In the genomic region with DNA sequence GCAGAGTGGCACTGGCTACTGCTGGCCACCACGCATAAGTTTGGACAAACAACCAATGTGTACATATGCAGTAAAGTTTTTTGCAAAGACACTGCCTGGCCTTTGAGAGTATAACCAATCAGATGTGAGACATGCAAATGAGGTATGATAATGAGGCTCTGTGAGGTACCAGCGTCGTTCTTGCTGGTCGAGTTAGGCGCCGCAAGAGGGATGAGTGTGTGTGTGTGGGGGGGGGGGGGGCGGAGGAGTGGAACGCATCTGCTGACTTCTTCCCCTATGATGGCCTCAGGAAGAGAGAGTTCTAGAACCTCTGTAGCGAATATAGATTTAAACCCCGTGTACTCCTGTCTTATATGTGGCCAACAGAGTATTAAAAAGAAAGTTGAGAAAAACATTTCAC, we compare ENCODE assay signal across 13 mouse cellular contexts. TPM values are rescaled to one million over a fixed set of nuclear protein-coding genes. Genes with fewer than 3 reads are reported as not detected.
A peak's percentile ranks its signal among the peaks of the same experiment; 100 is the strongest.
DNase-seq lines count a peak whose midpoint lies in the region; ATAC-seq and TF ChIP-seq lines count a peak whose summit lies in the region.
"Not testable (repeated sequence)": the region's sequence is repeated elsewhere in the genome, so short reads cannot be mapped to it uniquely, and the experiment has no call there.
"Had no signal": no experiment of that assay in that cellular context is flagged by ENCODE, and none has a peak within 500 bp of the region (broad histone marks: within the 10 kb centered on the region; RNA-seq: fewer than 3 reads in every experiment).

No protein-coding gene starts in this region.

- TF ChIP-seq CTCF in kidney, postnatal 0 days (IDR thresholded peaks at IDR 0.05; ENCODE audit: low read depth): not testable (repeated sequence)

- not testable (repeated sequence) for H3K27me3 ChIP-seq in embryonic facial prominence, embryonic 11.5 days (ENCODE audit: control insufficient read depth, insufficient read depth, low read length); kidney, postnatal 0 days (ENCODE audit: insufficient read depth, low read length); lung, embryonic 15.5 days; midbrain, embryonic 14.5 days (ENCODE audit: control insufficient read depth, insufficient read depth, low read length)

- H3K4me3 ChIP-seq in embryonic facial prominence, embryonic 11.5 days (ENCODE audit: low read depth, low read length); kidney, postnatal 0 days (replicated peaks; ENCODE audit: low read depth, low read length); lung, embryonic 15.5 days; midbrain, embryonic 14.5 days (replicated peaks; ENCODE audit: low read depth, low read length): not testable (repeated sequence)

- WGBS in embryonic facial prominence, embryonic 11.5 days: 13% methylated on average over 10 of the region's 10 CpGs
- WGBS in kidney, postnatal 0 days: 9% methylated on average over 10 of the region's 10 CpGs
- WGBS in lung, embryonic 15.5 days: 11% methylated on average over 10 of the region's 10 CpGs
- 13% methylated on average over 10 of the region's 10 CpGs for WGBS in midbrain, embryonic 14.5 days

- not testable (repeated sequence) for H3K27ac ChIP-seq in embryonic facial prominence, embryonic 11.5 days (replicated peaks; ENCODE audit: low read depth, low read length); kidney, postnatal 0 days; lung, embryonic 15.5 days; midbrain, embryonic 14.5 days (replicated peaks; ENCODE audit: low read depth, low read length)

- H3K4me2 ChIP-seq in embryonic facial prominence, embryonic 11.5 days (ENCODE audit: low read depth, low read length); kidney, postnatal 0 days (ENCODE audit: low read length); lung, embryonic 15.5 days; midbrain, embryonic 14.5 days (ENCODE audit: low read length): not testable (repeated sequence)

- DNase-seq in embryonic facial prominence, embryonic 11.5 days (ENCODE audit: low spot score): peak; percentile 28
- DNase-seq in induced T-regulatory cell, adult 2 months (ENCODE audit: low read depth): peak; percentile 78
- peak; percentile 36 for DNase-seq in kidney, postnatal 0 days (ENCODE audit: low spot score)
- peak; percentile 19 for DNase-seq in midbrain, embryonic 14.5 days

- not testable (repeated sequence) for H3K9ac ChIP-seq in embryonic facial prominence, embryonic 11.5 days (replicated peaks; ENCODE audit: low read length); kidney, postnatal 0 days (ENCODE audit: low read depth, low read length); lung, embryonic 15.5 days; midbrain, embryonic 14.5 days (replicated peaks; ENCODE audit: low read length)

- peak; percentile 85 for ATAC-seq in CD4-positive, CD25-positive, alpha-beta regulatory T cell, adult 4 months
- ATAC-seq in embryonic facial prominence, embryonic 11.5 days (replicated peaks; ENCODE audit: insufficient number of reproducible peaks, low FRiP score, low TSS enrichment, low read depth); midbrain, embryonic 14.5 days (ENCODE audit: low FRiP score, low TSS enrichment): not testable (repeated sequence)
- ATAC-seq in granulocyte monocyte progenitor cell, adult 5-6 weeks (replicated peaks; ENCODE audit: poor library complexity, severe bottlenecking): peak; percentile 77
- ATAC-seq in kidney, postnatal 0 days (replicated peaks; ENCODE audit: low FRiP score, low read depth): peak; percentile 30; the same call in 1 of the 2 replicates
- ATAC-seq in lung, embryonic 15.5 days (ENCODE audit: borderline replicate concordance, extremely low read depth, low FRiP score, low TSS enrichment): peak; percentile 43; the same call in 1 of the 2 replicates

- H3K36me3 ChIP-seq in embryonic facial prominence, embryonic 11.5 days (replicated peaks; ENCODE audit: control insufficient read depth, insufficient read depth, low read depth, low read length); kidney, postnatal 0 days (ENCODE audit: insufficient read depth, low read length); lung, embryonic 15.5 days; midbrain, embryonic 14.5 days (ENCODE audit: control insufficient read depth, insufficient read depth, low read length): not testable (repeated sequence)

- H3K9me3 ChIP-seq in embryonic facial prominence, embryonic 11.5 days (replicated peaks; ENCODE audit: control insufficient read depth, low read length); kidney, postnatal 0 days (replicated peaks; ENCODE audit: low read length); lung, embryonic 15.5 days; midbrain, embryonic 14.5 days (ENCODE audit: control insufficient read depth, low read length): not testable (repeated sequence)

- not testable (repeated sequence) for H3K4me1 ChIP-seq in embryonic facial prominence, embryonic 11.5 days (ENCODE audit: control insufficient read depth, insufficient read depth, low read length); kidney, postnatal 0 days (replicated peaks; ENCODE audit: insufficient read depth, low read length); lung, embryonic 15.5 days; midbrain, embryonic 14.5 days (ENCODE audit: control insufficient read depth, insufficient read depth, low read length)

RNA-seq across cellular contexts. Expression of a gene that starts 19.1 kb away (rescaled TPM):
- polyA plus RNA-seq in CD4-positive, CD25-positive, alpha-beta regulatory T cell, adult 4 months (2017; shearing (Covaris generic)): 1 to 10 TPM; 2.7 to 3.1 TPM
- 32.6 and 34.3 TPM in 2 replicates for polyA plus RNA-seq in embryonic facial prominence, embryonic 11.5 days (2014; fragmentation: Nextera tagmentation; extraction: Ambion mirVana)
- 7.6 and 10.9 TPM in 2 replicates for total RNA-seq in granulocyte monocyte progenitor cell, adult 5-6 weeks (2014; fragmentation: Nextera tagmentation)
- 6.6 and 7.6 TPM in 2 replicates for total RNA-seq in granulocyte monocyte progenitor cell, adult 5-6 weeks (2017)
- 10.3 and 10.9 TPM in 2 replicates for polyA plus RNA-seq in kidney, postnatal 0 days (2015; fragmentation: Nextera tagmentation; extraction: Ambion mirVana)
- 19.1 and 19.4 TPM in 2 replicates for polyA plus RNA-seq in lung, embryonic 15.5 days (2015; fragmentation: Nextera tagmentation; extraction: Ambion mirVana)
- 35.4 and 41.5 TPM in 2 replicates for polyA plus RNA-seq in midbrain, embryonic 14.5 days (2014; fragmentation: Nextera tagmentation; extraction: Ambion mirVana)

RNA-seq across cellular contexts. Expression of a gene that starts 41.6 kb away (rescaled TPM):
- 1 to 10 TPM in 1 of 2 experiments, under 1 TPM in 1; 0.91 to 1.2 TPM for polyA plus RNA-seq in CD4-positive, CD25-positive, alpha-beta regulatory T cell, adult 4 months (2017; shearing (Covaris generic))
- not detected in 2 replicates for polyA plus RNA-seq in embryonic facial prominence, embryonic 11.5 days (2014; fragmentation: Nextera tagmentation; extraction: Ambion mirVana)
- total RNA-seq in granulocyte monocyte progenitor cell, adult 5-6 weeks (2014; fragmentation: Nextera tagmentation): not detected in 2 replicates
- total RNA-seq in granulocyte monocyte progenitor cell, adult 5-6 weeks (2017): not detected in 2 replicates
- polyA plus RNA-seq in kidney, postnatal 0 days (2015; fragmentation: Nextera tagmentation; extraction: Ambion mirVana): not detected in 2 replicates
- polyA plus RNA-seq in lung, embryonic 15.5 days (2015; fragmentation: Nextera tagmentation; extraction: Ambion mirVana): not detected in 2 replicates
- not detected in 2 replicates for polyA plus RNA-seq in midbrain, embryonic 14.5 days (2014; fragmentation: Nextera tagmentation; extraction: Ambion mirVana)
- total RNA-seq: adrenal gland, postnatal 25 days; gastrocnemius, postnatal 4 days; layer of hippocampus, adult 8-10 months; left cerebral cortex, adult 2 months had no signal
- polyA plus RNA-seq: hindbrain, embryonic 14.5 days; limb, embryonic 11.5 days had no signal

Comparison
In these comparisons a context has a peak if more than half of its experiments do, and no peak if none do; other contexts are left out.
1. DNase-seq: peak in every context shown above with its lines; median percentile 78 in induced T-regulatory cell, adult 2 months; 36 in kidney, postnatal 0 days; 28 in embryonic facial prominence, embryonic 11.5 days; 19 in midbrain, embryonic 14.5 days.